Mouse (Mus musculus): ENCODE measurements around the gene Eps8. TPM values are rescaled to one million over a fixed set of nuclear protein-coding genes. Genes with fewer than 3 reads are reported as not detected.

Eps8 gene
- total and polyA plus RNA-seq, 3 experiments, result 0.08 to 0.15 TPM; not detected in 1

- no peak overlapping the region for H3K9ac ChIP-seq (ENCODE audit: control insufficient read depth, low read depth, low read length, poor library complexity, severe bottlenecking)
- H3K79me2 ChIP-seq (ENCODE audit: control insufficient read depth, insufficient read depth, low read length, poor library complexity), result no peaks in the 10 kb centered on the region
- no peaks in the 10 kb centered on the region for H3K9me3 ChIP-seq (replicated peaks; ENCODE audit: insufficient read depth, low read length)
- no peak overlapping the region for H3K4me3 ChIP-seq (ENCODE audit: control insufficient read depth in 1 of 2, insufficient read depth in 1 of 2, low read depth in 2 of 2, low read length in 2 of 2)
- no peaks in the 10 kb centered on the region for H3K4me1 ChIP-seq (ENCODE audit: control insufficient read depth in 1 of 2, insufficient read depth in 2 of 2, low read length in 2 of 2)
- no peak overlapping the region for H3K27ac ChIP-seq (ENCODE audit: control insufficient read depth, low read depth, low read length)
- DNase-seq (ENCODE audit: low read depth, low spot score), result no peak
- no peaks in the 10 kb centered on the region for H3K27me3 ChIP-seq (ENCODE audit: control insufficient read depth in 1 of 2, insufficient read depth in 2 of 2, low read length in 2 of 2)
- TF ChIP-seq SIN3A (IDR thresholded peaks at IDR 0.05; ENCODE audit: low read length) (no peak), RAD21 (IDR thresholded peaks at IDR 0.05; ENCODE audit: low read depth, low read length) (no peak), RCOR1 (IDR thresholded peaks at IDR 0.05; ENCODE audit: low read depth, low read length) (no peak), UBTF (IDR thresholded peaks at IDR 0.05; ENCODE audit: borderline replicate concordance, insufficient read depth, low read depth, low read length) (no peak), HCFC1 (IDR thresholded peaks at IDR 0.05; ENCODE audit: low read depth, low read length) (no peak), CHD2 (IDR thresholded peaks at IDR 0.05; ENCODE audit: low read length) (no peak), E2F4 (IDR thresholded peaks at IDR 0.05; ENCODE audit: borderline replicate concordance, low read depth, low read length) (no peak), BHLHE40 (IDR thresholded peaks at IDR 0.05; ENCODE audit: borderline replicate concordance, low read depth, low read length) (no peak), JUND (IDR thresholded peaks at IDR 0.05; ENCODE audit: low read depth, low read length) (no peak)
- H3K36me3 ChIP-seq (ENCODE audit: control insufficient read depth in 1 of 2, insufficient read depth in 2 of 2, low read length in 2 of 2), result no peaks in the 10 kb centered on the region
Observed at GRCm38 (mm10) chr6:137493211-137494135, 161.2 kb downstream of the Eps8 start.

- Histone ChIP-seq H3K4me3 (ENCODE audit: control insufficient read depth in 1 of 2, insufficient read depth in 1 of 2, low read depth in 2 of 2, low read length in 2 of 2) (no peak overlapping the region), H3K36me3 (ENCODE audit: control insufficient read depth in 1 of 2, insufficient read depth in 2 of 2, low read length in 2 of 2) (no peaks in the 10 kb centered on the region), H3K9me3 (replicated peaks; ENCODE audit: insufficient read depth, low read length) (no peaks in the 10 kb centered on the region), H3K4me1 (ENCODE audit: control insufficient read depth in 1 of 2, insufficient read depth in 2 of 2, low read length in 2 of 2) (no peaks in the 10 kb centered on the region), H3K27me3 (ENCODE audit: control insufficient read depth in 1 of 2, insufficient read depth in 2 of 2, low read length in 2 of 2) (no peaks in the 10 kb centered on the region), H3K79me2 (ENCODE audit: control insufficient read depth, insufficient read depth, low read length, poor library complexity) (no peaks in the 10 kb centered on the region), H3K27ac (ENCODE audit: control insufficient read depth, low read depth, low read length) (no peak overlapping the region), H3K9ac (ENCODE audit: control insufficient read depth, low read depth, low read length, poor library complexity, severe bottlenecking) (no peak overlapping the region)
- TF ChIP-seq E2F4 (IDR thresholded peaks at IDR 0.05; ENCODE audit: borderline replicate concordance, low read depth, low read length) (no peak), MAX (IDR thresholded peaks at IDR 0.05; ENCODE audit: low read length) (no peak), ZMIZ1 (IDR thresholded peaks at IDR 0.05; ENCODE audit: low read depth, low read length) (no peak), POLR2AphosphoS2 (IDR thresholded peaks at IDR 0.05; ENCODE audit: low read length) (no peak), MAFK (IDR thresholded peaks at IDR 0.05; ENCODE audit: borderline replicate concordance, low read depth, low read length) (no peak), POLR2AphosphoS5 (IDR thresholded peaks at IDR 0.05; ENCODE audit: borderline replicate concordance, low read depth, low read length) (no peak), SMC3 (IDR thresholded peaks at IDR 0.05; ENCODE audit: low read depth, low read length) (no peak), UBTF (IDR thresholded peaks at IDR 0.05; ENCODE audit: borderline replicate concordance, insufficient read depth, low read depth, low read length) (no peak), NRF1 (IDR thresholded peaks at IDR 0.05; ENCODE audit: insufficient read depth, low read depth, low read length, poor library complexity, severe bottlenecking) (no peak), ZKSCAN1 (IDR thresholded peaks at IDR 0.05; ENCODE audit: low read depth, low read length) (no peak), EP300 (IDR thresholded peaks at IDR 0.05; ENCODE audit: low read depth in 1 of 2, low read length in 2 of 2) (no peak), GABPA (IDR thresholded peaks at IDR 0.05; ENCODE audit: low read depth, low read length) (no peak), GATA1 (IDR thresholded peaks at IDR 0.05; ENCODE audit: low read depth, low read length) (no peak), TAL1 (IDR thresholded peaks at IDR 0.05; ENCODE audit: low read length) (no peak), ZC3H11A (IDR thresholded peaks at IDR 0.05; ENCODE audit: low read depth, low read length) (no peak), BHLHE40 (IDR thresholded peaks at IDR 0.05; ENCODE audit: borderline replicate concordance, low read depth, low read length) (no peak)
- DNase-seq (ENCODE audit: low read depth, low spot score), result no peak
Observed at GRCm38 (mm10) chr6:137492582-137492981, 162.1 kb downstream of the Eps8 start.
